Mouse (Mus musculus): ENCODE data around the gene Alkbh4. TPM values are rescaled to one million over a fixed set of nuclear protein-coding genes. Genes with fewer than 3 reads are reported as not detected.
"Not testable (repeated sequence)": the region's sequence is repeated elsewhere in the genome, so short reads cannot be mapped to it uniquely, and the experiment has no call there.

Alkbh4 gene
- polyA plus RNA-seq, 1 experiment from 2014 or later = 13.0 TPM

- Histone ChIP-seq H3K9me3 (replicated peaks; ENCODE audit: control insufficient read depth, low read length) (no peaks in the 10 kb centered on the region), H3K9ac (ENCODE audit: low read length) (no peak overlapping the region), H3K36me3 (ENCODE audit: control insufficient read depth, insufficient read depth, low read length) (no peaks in the 10 kb centered on the region), H3K4me3 (ENCODE audit: low read depth, low read length) (no peak overlapping the region), H3K4me2 (ENCODE audit: low read length) (no peak overlapping the region), H3K27me3 (replicated peaks; ENCODE audit: control insufficient read depth, insufficient read depth, low read length) (no peaks in the 10 kb centered on the region), H3K27ac (ENCODE audit: low read depth, low read length) (no peak overlapping the region), H3K4me1 (ENCODE audit: control insufficient read depth, insufficient read depth, low read length) (no peaks in the 10 kb centered on the region)
- 93% methylated on average over 5 of the region's 5 CpGs for WGBS
- DNase-seq (ENCODE audit: low spot score) (peak; percentile 17), ATAC-seq (no peak)
Measured at GRCm38 (mm10) chr5:136104511-136104910, 31.4 kb upstream of the Alkbh4 start.

GRCm38 (mm10) chr5:136108486-136108885, 27.5 kb upstream of the Alkbh4 start:
- Histone ChIP-seq H3K27me3 (replicated peaks; ENCODE audit: control insufficient read depth, insufficient read depth, low read length) (no peaks in the 10 kb centered on the region), H3K4me3 (ENCODE audit: low read depth, low read length) (no peak overlapping the region), H3K9me3 (replicated peaks; ENCODE audit: control insufficient read depth, low read length) (no peaks in the 10 kb centered on the region), H3K27ac (ENCODE audit: low read depth, low read length) (no peak overlapping the region), H3K9ac (ENCODE audit: low read length) (no peak overlapping the region), H3K4me2 (ENCODE audit: low read length) (no peak overlapping the region), H3K4me1 (ENCODE audit: control insufficient read depth, insufficient read depth, low read length) (no peaks in the 10 kb centered on the region), H3K36me3 (ENCODE audit: control insufficient read depth, insufficient read depth, low read length) (no peaks in the 10 kb centered on the region)
- DNase-seq (ENCODE audit: low spot score) (no peak), ATAC-seq (no peak)
- WGBS = 65% methylated on average over 2 of the region's 2 CpGs

- Histone ChIP-seq H3K9me3 (replicated peaks; ENCODE audit: control insufficient read depth, low read length) (no peaks in the 10 kb centered on the region), H3K4me1 (ENCODE audit: control insufficient read depth, insufficient read depth, low read length) (no peaks in the 10 kb centered on the region), H3K36me3 (ENCODE audit: control insufficient read depth, insufficient read depth, low read length) (no peaks in the 10 kb centered on the region), H3K27ac (ENCODE audit: low read depth, low read length) (no peak overlapping the region), H3K9ac (ENCODE audit: low read length) (no peak overlapping the region), H3K4me2 (ENCODE audit: low read length) (no peak overlapping the region), H3K4me3 (ENCODE audit: low read depth, low read length) (no peak overlapping the region), H3K27me3 (replicated peaks; ENCODE audit: control insufficient read depth, insufficient read depth, low read length) (no peaks in the 10 kb centered on the region)
- WGBS = 88% methylated on average over 3 of the region's 3 CpGs
- no peak for DNase-seq (ENCODE audit: low spot score)
- no peak for ATAC-seq
Measured at GRCm38 (mm10) chr5:136109042-136109441, 26.9 kb upstream of the Alkbh4 start.

GRCm38 (mm10) chr5:136113546-136113945, 22.4 kb upstream of the Alkbh4 start:
- not testable (repeated sequence) for H3K27me3 ChIP-seq (replicated peaks; ENCODE audit: control insufficient read depth, insufficient read depth, low read length); H3K27ac ChIP-seq (ENCODE audit: low read depth, low read length); H3K4me2 ChIP-seq (ENCODE audit: low read length); ATAC-seq; DNase-seq (ENCODE audit: low spot score); H3K36me3 ChIP-seq (ENCODE audit: control insufficient read depth, insufficient read depth, low read length); H3K4me3 ChIP-seq (ENCODE audit: low read depth, low read length); H3K9ac ChIP-seq (ENCODE audit: low read length); H3K9me3 ChIP-seq (replicated peaks; ENCODE audit: control insufficient read depth, low read length)
- WGBS = 47% methylated on average over 4 of the region's 4 CpGs
- peaks cover 12% of the 10 kb centered on the region for H3K4me1 ChIP-seq (ENCODE audit: control insufficient read depth, insufficient read depth, low read length)

GRCm38 (mm10) chr5:136115891-136116783, 19.8 kb upstream of the Alkbh4 start, which contains the start of gene Polr2j:
Gene Polr2j (plus strand): TSS chr5:136116631.
- Histone ChIP-seq H3K27ac (ENCODE audit: low read depth, low read length) (0 out of 2 replicates have a peak within 1 kb of the TSS, but pooled peaks have one; percentile 44), H3K9me3 (replicated peaks; ENCODE audit: control insufficient read depth, low read length) (no peaks in the 10 kb centered on the region), H3K27me3 (replicated peaks; ENCODE audit: control insufficient read depth, insufficient read depth, low read length) (no peaks in the 10 kb centered on the region), H3K36me3 (ENCODE audit: control insufficient read depth, insufficient read depth, low read length) (peaks cover 16% of the 10 kb centered on the region), H3K4me1 (ENCODE audit: control insufficient read depth, insufficient read depth, low read length) (peaks cover 12% of the 10 kb centered on the region), H3K9ac (ENCODE audit: low read length) (peak within 1 kb of the TSS; percentile 77), H3K4me3 (ENCODE audit: low read depth, low read length) (peak within 1 kb of the TSS; percentile 80), H3K4me2 (ENCODE audit: low read length) (peak within 1 kb of the TSS; percentile 86)
- ATAC-seq (peak; percentile 97), DNase-seq (ENCODE audit: low spot score) (peak; percentile 98)
- WGBS = 3% methylated on average over 42 of the region's 42 CpGs

- H3K4me1 ChIP-seq (ENCODE audit: control insufficient read depth, insufficient read depth, low read length) = peaks cover 12% of the 10 kb centered on the region
- peak; percentile 60 for ATAC-seq
- H3K27ac ChIP-seq (ENCODE audit: low read depth, low read length) = 0 out of 2 replicates have a peak overlapping the region, but pooled peaks have one; percentile 44
- H3K4me3 ChIP-seq (ENCODE audit: low read depth, low read length) = peak overlapping the region; percentile 80
- DNase-seq (ENCODE audit: low spot score) = no peak
- peak overlapping the region; percentile 86 for H3K4me2 ChIP-seq (ENCODE audit: low read length)
- no peaks in the 10 kb centered on the region for H3K27me3 ChIP-seq (replicated peaks; ENCODE audit: control insufficient read depth, insufficient read depth, low read length)
- under 1% methylated on average over 22 of the region's 22 CpGs for WGBS
- H3K9me3 ChIP-seq (replicated peaks; ENCODE audit: control insufficient read depth, low read length) = no peaks in the 10 kb centered on the region
- peak overlapping the region; percentile 77 for H3K9ac ChIP-seq (ENCODE audit: low read length)
- peaks cover 22% of the 10 kb centered on the region for H3K36me3 ChIP-seq (ENCODE audit: control insufficient read depth, insufficient read depth, low read length)
Measured at GRCm38 (mm10) chr5:136116784-136117112, 19.2 kb upstream of the Alkbh4 start.

- ATAC-seq (no peak), DNase-seq (ENCODE audit: low spot score) (no peak)
- WGBS = 91% methylated on average over 10 of the region's 10 CpGs
- H3K4me3 ChIP-seq (ENCODE audit: low read depth, low read length) = no peak overlapping the region
- no peak overlapping the region for H3K4me2 ChIP-seq (ENCODE audit: low read length)
- no peaks in the 10 kb centered on the region for H3K9me3 ChIP-seq (replicated peaks; ENCODE audit: control insufficient read depth, low read length)
- H3K36me3 ChIP-seq (ENCODE audit: control insufficient read depth, insufficient read depth, low read length) = peaks cover 73% of the 10 kb centered on the region
- no peaks in the 10 kb centered on the region for H3K27me3 ChIP-seq (replicated peaks; ENCODE audit: control insufficient read depth, insufficient read depth, low read length)
- peaks cover 6% of the 10 kb centered on the region for H3K4me1 ChIP-seq (ENCODE audit: control insufficient read depth, insufficient read depth, low read length)
- no peak overlapping the region for H3K27ac ChIP-seq (ENCODE audit: low read depth, low read length)
- H3K9ac ChIP-seq (ENCODE audit: low read length) = no peak overlapping the region
Measured at GRCm38 (mm10) chr5:136122165-136122564, 13.8 kb upstream of the Alkbh4 start.

- Histone ChIP-seq H3K4me1 (ENCODE audit: control insufficient read depth, insufficient read depth, low read length) (peaks cover 8% of the 10 kb centered on the region), H3K4me3 (ENCODE audit: low read depth, low read length) (peak overlapping the region; percentile 80), H3K9ac (ENCODE audit: low read length) (peak overlapping the region; percentile 72), H3K9me3 (replicated peaks; ENCODE audit: control insufficient read depth, low read length) (no peaks in the 10 kb centered on the region), H3K27ac (ENCODE audit: low read depth, low read length) (no peak overlapping the region; the same call in 1 of the 2 replicates), H3K27me3 (replicated peaks; ENCODE audit: control insufficient read depth, insufficient read depth, low read length) (no peaks in the 10 kb centered on the region), H3K36me3 (ENCODE audit: control insufficient read depth, insufficient read depth, low read length) (peaks cover 46% of the 10 kb centered on the region), H3K4me2 (ENCODE audit: low read length) (peak overlapping the region; percentile 77)
- WGBS = 7% methylated on average over 20 of the region's 20 CpGs
- DNase-seq (ENCODE audit: low spot score) (no peak), ATAC-seq (no peak)
Measured at GRCm38 (mm10) chr5:136136292-136136990, 495 bp downstream of the Alkbh4 start.
